Mouse (Mus musculus) liver, adult 2 months (tissue): ENCODE results near the gene S1pr4. TPM values are rescaled to one million over a fixed set of nuclear protein-coding genes. Genes with fewer than 3 reads are reported as not detected.

Experiments used
- DNase-seq: peaks from one replicate; pipeline ENCODE4 v3.0.0-alpha.2; 2011; ENCODE audit warnings: low read depth, low spot score; ENCODE audit errors: extremely low read depth
- H3K27ac ChIP-seq: fragments of 200-500 bp; replicated peaks from 2 replicates; pipeline ENCODE4 v1.5.1; 2012; ENCODE audit warnings: low read depth, mild to moderate bottlenecking, control low read depth, inconsistent platforms, low read length; ENCODE audit not compliant: insufficient read depth
- H3K27me3 ChIP-seq: fragments of 200-500 bp; 2 replicates; pipeline ENCODE4 v1.6.1; 2012; ENCODE audit warnings: mild to moderate bottlenecking, moderate library complexity, low read length, inconsistent platforms; ENCODE audit not compliant: control insufficient read depth, insufficient read depth
- H3K36me3 ChIP-seq: fragments of 200-500 bp; 2 replicates; pipeline ENCODE4 v1.6.1; 2012; ENCODE audit warnings: low read length, inconsistent platforms; ENCODE audit not compliant: control insufficient read depth, insufficient read depth
- H3K4me1 ChIP-seq: fragments of 200-500 bp; 2 replicates; pipeline ENCODE4 v1.6.1; 2011; ENCODE audit warnings: low read length; ENCODE audit not compliant: control insufficient read depth, insufficient read depth
- H3K4me3 ChIP-seq: fragments of 200-500 bp; 2 replicates; pipeline ENCODE4 v1.5.1; 2011; ENCODE audit warnings: low read depth, mild to moderate bottlenecking, control low read depth, low read length, moderate library complexity; ENCODE audit not compliant: insufficient read depth
- H3K79me2 ChIP-seq: fragments of 200-500 bp; 2 replicates; pipeline ENCODE4 v1.6.1; 2012; ENCODE audit warnings: inconsistent platforms, mild to moderate bottlenecking, low read length, moderate library complexity; ENCODE audit not compliant: control insufficient read depth, insufficient read depth
- H3K9ac ChIP-seq: fragments of 200-500 bp; 2 replicates; pipeline ENCODE4 v1.6.1; 2012; ENCODE audit warnings: low read depth, mild to moderate bottlenecking, control low read depth, inconsistent platforms, low read length
- CTCF ChIP-seq: fragments of 200-500 bp; IDR thresholded peaks from 2 replicates; pipeline ENCODE4 v1.5.1; 2011; ENCODE audit warnings: low read depth, low read length, control low read depth
- POLR2A ChIP-seq: fragments of 200-500 bp; IDR thresholded peaks from 2 replicates; pipeline ENCODE4 v1.6.1; 2011; ENCODE audit warnings: low read length, control low read depth; ENCODE audit not compliant: insufficient read depth; ENCODE audit errors: extremely low read depth
- WGBS: fragments of 180-500 bp; shearing (Covaris S2); methylation state at CpG from one replicate; pipeline ENCODE4 v1.1.7; 2018; 5-methylcytosine and 5-hydroxymethylcytosine counted together
- polyA plus RNA-seq: library from polyadenylated mRNA; depleted of rRNA; stranded (reverse); fragments of >200 nt; gene quantifications from 2 replicates; pipeline ENCODE4 v1.2.3, GENCODE M21; 2012
- total RNA-seq: library from RNA; depleted of rRNA; stranded (reverse); fragments of >200 nt; gene quantifications from 2 replicates; pipeline ENCODE4 v1.2.3, GENCODE M21; 2014

Gene S1pr4
- total and polyA plus RNA-seq, 2 experiments, result 0.28 to 1.5 TPM

- peak within 1 kb of the TSS; percentile 49 for H3K27ac ChIP-seq
- peak; percentile 34 for DNase-seq
- peak within 1 kb of the TSS; percentile 22; the same call in 1 of the 2 replicates for H3K4me3 ChIP-seq
- H3K79me2 ChIP-seq, result no peaks in the 10 kb centered on the region
- H3K4me1 ChIP-seq, result no peaks in the 10 kb centered on the region
- WGBS, result 43% methylated on average over 9 of the region's 9 CpGs
- peak within 1 kb of the TSS; percentile 41 for H3K9ac ChIP-seq
- no peaks in the 10 kb centered on the region for H3K27me3 ChIP-seq
- no peaks in the 10 kb centered on the region for H3K36me3 ChIP-seq
- TF ChIP-seq POLR2A (no peak), CTCF (no peak)
Observed at GRCm38 (mm10) chr10:81524051-81524605, 24.2 kb upstream of the S1pr4 start, which contains the start of gene Gna15. Gene Gna15 (minus strand): TSS chr10:81524225.

GRCm38 (mm10) chr10:81523570-81523969 is 23.6 kb upstream of the S1pr4 start:
- Histone ChIP-seq H3K27me3 (no peaks in the 10 kb centered on the region), H3K9ac (peak overlapping the region; percentile 41), H3K27ac (peak overlapping the region; percentile 49), H3K79me2 (no peaks in the 10 kb centered on the region), H3K4me3 (peak overlapping the region; percentile 22; the same call in 1 of the 2 replicates), H3K36me3 (no peaks in the 10 kb centered on the region), H3K4me1 (no peaks in the 10 kb centered on the region)
- no peak for DNase-seq
- 36% methylated on average over 19 of the region's 19 CpGs for WGBS
- TF ChIP-seq POLR2A (no peak), CTCF (no peak)

GRCm38 (mm10) chr10:81523142-81523541 is 23.2 kb upstream of the S1pr4 start:
- H3K79me2 ChIP-seq, result no peaks in the 10 kb centered on the region
- no peak overlapping the region for H3K4me3 ChIP-seq
- no peak for TF ChIP-seq CTCF
- TF ChIP-seq POLR2A, result no peak
- WGBS, result 68% methylated on average over 6 of the region's 6 CpGs
- no peak overlapping the region for H3K9ac ChIP-seq
- no peaks in the 10 kb centered on the region for H3K27me3 ChIP-seq
- H3K4me1 ChIP-seq, result no peaks in the 10 kb centered on the region
- no peak for DNase-seq
- no peak overlapping the region for H3K27ac ChIP-seq
- H3K36me3 ChIP-seq, result no peaks in the 10 kb centered on the region

GRCm38 (mm10) chr10:81519978-81520365 is 20.0 kb upstream of the S1pr4 start:
- WGBS, result 70% methylated on average over 3 of the region's 3 CpGs
- TF ChIP-seq POLR2A (no peak), CTCF (no peak)
- Histone ChIP-seq H3K9ac (no peak overlapping the region), H3K27ac (no peak overlapping the region), H3K79me2 (no peaks in the 10 kb centered on the region), H3K27me3 (no peaks in the 10 kb centered on the region), H3K4me3 (no peak overlapping the region), H3K36me3 (no peaks in the 10 kb centered on the region), H3K4me1 (no peaks in the 10 kb centered on the region)
- DNase-seq, result no peak

GRCm38 (mm10) chr10:81519227-81519977 is 19.5 kb upstream of the S1pr4 start:
- Histone ChIP-seq H3K4me1 (no peaks in the 10 kb centered on the region), H3K36me3 (no peaks in the 10 kb centered on the region), H3K4me3 (no peak overlapping the region), H3K27me3 (no peaks in the 10 kb centered on the region), H3K79me2 (no peaks in the 10 kb centered on the region), H3K27ac (no peak overlapping the region), H3K9ac (no peak overlapping the region)
- TF ChIP-seq POLR2A, result no peak
- no peak for TF ChIP-seq CTCF
- DNase-seq, result no peak
- 68% methylated on average over 6 of the region's 6 CpGs for WGBS

GRCm38 (mm10) chr10:81518546-81518945 is 18.6 kb upstream of the S1pr4 start:
- Histone ChIP-seq H3K27ac (no peak overlapping the region), H3K4me3 (no peak overlapping the region), H3K9ac (no peak overlapping the region), H3K79me2 (no peaks in the 10 kb centered on the region), H3K4me1 (no peaks in the 10 kb centered on the region), H3K36me3 (no peaks in the 10 kb centered on the region), H3K27me3 (no peaks in the 10 kb centered on the region)
- DNase-seq, result peak; percentile 33
- TF ChIP-seq CTCF, result peak; percentile 81
- TF ChIP-seq POLR2A, result no peak
- WGBS, result 12% methylated on average over 4 of the region's 4 CpGs
